Mouse (Mus musculus) cerebellum, adult 18-20 months (tissue): ENCODE measurements around the gene Tifab.

Experiments
- DNase-seq, 2 experiments: peaks; one replicate each; pipeline ENCODE4 v3.0.0; 2021

Gene Tifab

DNA sequence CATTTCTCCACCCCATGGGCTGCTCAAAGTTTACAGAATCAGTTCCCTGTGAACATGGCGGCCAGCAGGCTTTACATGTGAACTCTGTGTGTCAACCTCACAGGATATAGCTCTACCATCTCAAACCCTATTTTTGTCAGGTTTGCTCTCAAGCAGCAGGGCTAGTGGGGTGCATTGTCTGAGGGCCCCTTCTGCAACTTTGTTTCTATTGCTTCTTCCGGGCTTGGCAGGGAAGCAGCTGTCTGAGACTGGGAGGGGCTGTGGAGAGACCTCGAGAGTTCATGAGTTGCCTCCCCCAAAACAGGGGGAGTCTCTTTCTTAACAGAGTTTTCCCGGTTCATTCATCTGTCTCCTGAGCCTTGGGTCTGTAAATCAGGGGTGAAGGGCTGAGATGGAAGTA, 2.8 kb downstream of the Tifab start:
- no peak for DNase-seq

DNA sequence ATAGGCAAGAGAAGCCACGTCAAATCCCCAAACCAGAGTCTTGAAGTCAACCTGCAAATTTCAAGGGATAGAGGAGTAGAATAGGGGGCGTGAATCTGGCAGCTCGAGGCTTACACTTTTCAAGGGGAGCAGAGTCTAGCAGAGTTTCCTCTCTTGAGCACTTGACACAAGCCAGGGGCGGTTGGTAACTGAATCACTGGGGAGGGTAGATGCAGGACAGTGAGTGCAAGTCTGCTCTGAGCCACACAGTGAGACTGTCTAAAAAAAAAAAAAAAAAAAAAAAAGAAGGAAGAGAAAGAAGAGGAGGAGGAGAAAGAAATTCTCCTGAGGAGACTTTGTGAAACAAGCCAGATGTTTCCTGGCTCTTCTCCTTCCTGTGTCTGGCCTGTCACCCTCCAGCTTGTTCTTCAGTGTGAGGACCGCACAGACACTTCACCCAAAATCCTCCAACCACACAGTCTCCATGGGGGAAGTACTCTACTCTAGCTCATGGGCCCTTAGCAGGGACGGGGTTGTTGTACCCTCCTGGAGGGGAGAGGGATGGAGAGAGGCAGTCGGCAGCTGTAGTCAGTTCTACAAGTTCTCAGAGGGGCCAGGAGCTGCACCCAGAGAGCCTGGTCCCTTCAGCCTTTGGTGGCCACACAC, 5.7 kb downstream of the Tifab start:
- no peak for DNase-seq

- DNase-seq = no peak
These were observed 6.6 kb downstream of the Tifab start for GRCm38 (mm10) chr13:56172106-56172505.

DNA sequence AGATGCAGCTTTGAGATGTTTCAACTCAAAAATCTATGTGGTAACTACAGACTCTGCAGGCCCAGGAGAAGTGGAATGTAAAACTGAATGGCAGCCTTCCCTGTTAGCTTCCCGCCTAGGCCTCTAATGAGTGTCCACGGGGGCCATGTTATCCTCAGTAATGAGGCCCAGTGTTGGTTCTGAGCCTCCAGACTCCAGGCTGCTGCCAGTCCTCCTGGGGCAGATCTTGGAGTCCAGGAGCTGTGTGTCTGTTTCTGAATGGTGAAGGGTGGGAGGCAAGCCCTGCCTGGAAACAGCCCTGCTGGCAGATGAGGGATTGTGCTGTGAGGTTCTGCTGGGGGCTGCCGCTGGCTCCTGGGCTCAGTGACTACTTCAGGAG, 10.3 kb downstream of the Tifab start:
- no peak for DNase-seq

DNA sequence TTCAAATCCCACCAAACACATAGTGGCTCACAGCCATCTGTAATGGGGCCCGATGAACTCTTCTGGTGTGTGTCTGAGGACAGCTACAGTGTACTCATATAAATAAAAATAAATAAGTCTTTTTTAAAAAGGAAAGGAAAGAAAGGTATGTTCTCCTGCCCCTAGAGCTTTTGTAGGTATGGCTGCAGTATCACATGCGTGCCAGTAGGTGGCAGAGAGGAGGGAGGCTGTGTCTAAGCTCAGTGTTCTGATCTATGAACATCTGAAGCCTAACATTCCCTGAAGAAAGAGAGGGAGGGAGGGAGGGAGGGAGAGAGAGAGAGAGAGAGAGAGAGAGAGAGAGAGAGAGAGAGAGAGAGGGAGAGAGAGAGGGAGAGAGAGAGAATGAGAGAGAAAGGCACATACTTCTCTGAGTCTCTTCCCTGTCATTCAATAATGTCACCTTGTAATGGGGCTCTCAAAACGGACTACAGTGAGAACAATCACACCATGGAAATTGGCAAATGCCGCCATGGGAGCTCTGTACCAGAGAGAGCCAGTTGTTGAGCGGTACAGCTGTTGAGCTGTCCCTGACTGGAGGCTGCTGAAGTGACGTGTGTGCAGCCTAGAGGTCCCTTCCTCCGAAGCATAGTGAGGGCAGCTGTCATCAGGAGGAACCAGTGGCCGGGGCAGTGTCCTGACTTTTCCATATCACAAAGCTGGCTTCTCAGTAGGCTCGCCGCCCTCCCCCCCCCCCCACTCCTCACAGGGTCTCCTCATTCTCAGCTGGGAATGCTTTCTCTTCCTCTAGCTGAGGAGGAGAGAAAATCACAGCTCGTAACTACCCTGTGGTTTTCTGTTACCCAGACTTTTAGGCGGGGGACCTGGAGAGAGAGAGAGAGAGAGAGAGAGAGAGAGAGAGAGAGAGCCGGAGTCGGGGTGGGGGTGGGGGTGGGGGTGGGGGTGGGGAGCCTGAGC, 11.0 kb downstream of the Tifab start:
- peak; percentile 14 to 21 for DNase-seq

DNA sequence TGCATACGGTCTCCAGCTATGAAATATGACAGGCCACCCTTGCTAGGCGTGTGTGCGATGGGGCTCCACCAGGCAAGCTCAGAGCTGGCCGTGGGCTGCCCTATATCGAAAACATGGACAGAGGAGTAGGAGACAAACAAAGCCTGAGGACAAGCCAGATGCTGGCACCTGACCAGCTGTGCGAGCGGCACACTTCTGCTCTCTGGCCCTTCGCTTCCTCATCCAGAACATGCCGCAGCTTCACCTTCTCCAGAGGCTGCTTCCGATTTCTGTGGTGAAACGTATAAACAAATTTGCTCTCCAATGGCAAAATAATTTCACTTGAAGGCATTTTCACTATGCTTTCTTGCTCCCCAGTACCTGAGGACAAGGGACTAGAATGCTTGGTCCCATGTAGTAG, 13.1 kb downstream of the Tifab start:
- DNase-seq = no peak

GRCm38 (mm10) chr13:56164372-56164771, 14.3 kb downstream of the Tifab start:
- DNase-seq = no peak

- DNase-seq = no peak
These were observed 14.9 kb downstream of the Tifab start for GRCm38 (mm10) chr13:56163751-56164150.

DNA sequence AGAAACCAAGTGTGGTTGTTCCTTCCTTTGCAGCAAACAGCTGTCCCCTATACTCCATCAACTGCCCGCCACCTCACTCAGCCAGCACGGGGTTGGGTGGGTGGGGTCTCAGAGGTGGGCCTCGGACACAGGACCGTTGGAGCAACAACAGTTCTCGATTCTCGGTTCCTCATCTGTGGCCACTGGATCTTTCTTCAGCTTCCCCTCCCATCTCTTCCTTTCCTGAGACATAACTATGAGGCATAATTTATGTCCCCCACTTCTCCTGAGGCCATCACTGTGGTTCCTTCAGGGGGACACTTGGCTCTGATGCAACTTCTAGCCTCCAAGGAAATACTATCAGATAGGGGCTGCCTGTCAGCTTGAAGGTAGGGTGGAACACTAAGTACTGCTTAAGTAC, 15.8 kb downstream of the Tifab start:
- DNase-seq = no peak

DNA sequence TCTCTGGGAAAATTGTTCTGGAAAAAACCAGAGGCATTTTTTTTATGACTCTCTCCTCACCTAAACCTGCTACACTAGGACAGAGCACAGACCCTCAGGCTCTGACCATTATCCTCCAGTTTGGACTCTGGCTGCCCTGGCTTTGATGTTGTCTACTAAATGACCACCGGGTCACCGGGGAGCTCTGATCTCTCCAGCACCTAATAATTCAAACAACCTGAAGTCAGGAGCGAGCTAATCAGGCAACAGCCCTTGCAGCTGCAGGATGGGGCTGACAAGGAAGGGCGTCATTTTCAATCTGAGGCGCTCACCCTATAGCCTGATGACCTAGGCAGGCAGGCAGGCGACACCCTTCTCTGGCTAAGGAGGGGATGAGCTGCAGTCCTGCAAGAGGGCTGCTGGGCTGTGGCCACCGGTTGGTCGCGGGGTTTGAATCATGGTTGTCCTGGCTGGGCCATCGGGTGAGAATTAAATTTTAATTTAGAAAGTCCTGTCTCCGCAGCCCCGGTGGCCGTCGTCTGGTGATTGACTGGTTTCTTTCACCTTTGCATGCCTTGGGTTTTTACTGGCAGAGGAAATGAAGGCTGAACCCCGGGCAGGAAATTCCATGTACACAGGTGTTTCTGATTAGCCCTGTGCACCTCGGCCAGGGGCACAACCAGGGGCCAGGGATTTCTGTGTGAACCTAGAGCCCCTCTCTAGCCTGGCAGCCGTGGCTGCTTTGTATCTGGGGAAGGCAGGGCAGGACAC, 18.9 kb downstream of the Tifab start:
- DNase-seq = no peak

- no peak for DNase-seq
These were observed 19.6 kb downstream of the Tifab start for GRCm38 (mm10) chr13:56159016-56159601.

DNA sequence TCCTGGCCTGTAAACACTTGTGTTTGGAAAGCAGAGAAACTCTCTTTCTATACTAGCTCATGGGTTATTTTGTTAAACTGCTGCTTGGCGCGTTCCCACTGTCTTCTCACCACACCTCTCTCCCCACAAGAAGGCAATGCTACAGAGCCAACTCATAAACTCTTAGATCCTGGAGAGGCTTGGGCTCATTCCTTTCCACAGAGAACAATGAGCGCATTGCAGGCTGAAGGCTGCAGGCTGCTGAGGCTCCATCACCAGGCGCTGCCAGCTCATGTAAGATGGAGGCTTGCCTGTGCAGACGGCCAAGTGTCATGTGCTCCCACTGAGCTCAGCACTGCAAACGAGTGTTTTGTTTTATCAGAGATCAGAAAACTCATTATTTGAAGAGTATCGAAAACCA, 23.0 kb downstream of the Tifab start:
- no peak for DNase-seq

DNA sequence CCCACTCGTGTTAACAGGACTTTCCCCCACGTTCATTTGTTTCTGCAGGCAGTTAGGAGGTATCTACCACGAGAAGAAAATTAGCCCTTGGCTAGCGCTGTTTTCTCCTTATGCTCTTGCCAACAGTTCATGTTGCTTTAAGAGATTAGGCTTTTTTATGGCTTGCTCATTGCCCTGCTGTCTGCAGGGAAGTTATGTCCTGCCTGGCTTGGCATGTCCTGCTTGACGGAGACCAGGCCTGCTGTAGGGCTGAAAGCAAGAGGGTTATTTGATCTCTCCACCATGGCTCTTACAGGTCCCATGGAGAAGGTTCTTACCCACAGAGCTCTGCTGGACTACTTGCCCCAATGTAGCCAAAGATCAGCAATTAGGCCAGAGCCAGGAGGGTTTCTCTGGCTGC, 23.6 kb downstream of the Tifab start:
- no peak for DNase-seq

DNA sequence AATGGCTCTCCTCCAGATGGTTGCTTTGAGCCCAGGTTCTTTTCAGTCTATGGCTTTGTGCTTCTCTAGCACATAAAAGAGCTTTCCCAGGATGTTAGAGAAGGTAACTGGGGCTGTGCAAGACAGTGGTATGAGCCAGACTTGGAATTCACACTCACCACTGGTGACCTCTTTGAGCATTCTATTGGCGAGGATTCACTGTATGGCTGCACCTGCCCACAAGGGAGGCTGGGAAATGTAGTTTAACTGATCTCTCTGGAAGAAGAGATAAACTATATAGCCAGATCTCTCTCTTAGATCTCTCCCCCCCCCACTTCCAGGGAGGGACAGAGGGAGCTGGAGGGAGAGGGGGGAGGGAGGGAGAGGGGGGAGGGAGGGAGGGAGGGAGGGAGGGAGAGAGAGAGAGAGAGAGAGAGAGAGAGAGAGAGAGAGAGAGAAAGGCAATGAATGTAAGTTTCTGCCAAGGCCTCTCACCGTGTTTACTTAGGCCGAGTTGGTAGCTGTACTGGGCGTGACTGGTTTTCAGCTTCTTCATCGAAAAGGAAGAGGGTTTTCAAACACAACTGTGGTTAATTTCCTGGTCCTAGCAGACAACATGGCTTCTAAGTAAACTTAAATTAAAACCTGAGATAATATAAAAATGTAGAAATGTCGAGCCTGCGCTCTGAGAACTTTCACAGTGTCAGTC, 25.8 kb downstream of the Tifab start:
- no peak for DNase-seq

DNA sequence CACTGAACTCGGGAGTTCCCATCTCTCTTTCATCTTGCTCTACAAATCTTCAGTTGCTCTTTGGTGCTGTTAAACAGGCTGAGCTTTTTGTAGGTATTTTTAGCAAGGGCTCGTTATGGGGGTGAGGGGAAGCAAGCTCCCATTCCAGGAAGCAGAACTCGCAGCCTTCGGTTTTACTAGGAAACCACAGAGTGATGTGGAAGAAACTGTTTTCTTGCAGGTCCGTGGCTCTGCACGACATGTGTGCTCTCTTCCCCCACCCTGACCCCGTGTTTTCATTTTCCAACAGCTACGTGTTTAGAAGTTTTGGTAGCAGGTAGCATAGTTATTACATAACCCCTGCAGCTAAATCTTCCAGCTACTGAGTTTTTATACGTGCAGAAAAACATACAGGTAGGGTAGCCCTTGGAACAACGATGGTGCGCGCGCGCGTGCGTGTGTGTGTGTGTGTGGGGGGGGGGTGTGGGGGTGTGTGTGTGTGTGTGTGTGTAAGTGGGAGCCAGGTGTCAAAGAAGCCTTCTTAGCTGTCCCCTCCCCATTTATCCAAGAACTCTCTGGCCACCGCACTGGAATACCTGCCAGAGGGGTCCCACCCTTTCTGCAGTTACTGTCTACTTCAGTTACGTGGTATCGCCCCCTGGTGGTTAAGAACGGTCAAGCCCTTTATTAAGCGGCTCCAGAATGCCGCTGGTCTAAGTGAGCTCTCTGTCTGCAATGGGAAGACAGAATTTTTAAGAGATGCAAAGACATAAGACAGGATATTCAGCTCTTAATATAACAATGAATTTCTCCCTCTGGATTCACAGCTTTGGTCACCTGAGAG, 27.1 kb downstream of the Tifab start:
- DNase-seq = peak; percentile 36 to 52

GRCm38 (mm10) chr13:56145523-56145922, 33.2 kb downstream of the Tifab start:
- no peak for DNase-seq

- no peak for DNase-seq
These were observed 34.7 kb downstream of the Tifab start for GRCm38 (mm10) chr13:56144021-56144420.

DNA sequence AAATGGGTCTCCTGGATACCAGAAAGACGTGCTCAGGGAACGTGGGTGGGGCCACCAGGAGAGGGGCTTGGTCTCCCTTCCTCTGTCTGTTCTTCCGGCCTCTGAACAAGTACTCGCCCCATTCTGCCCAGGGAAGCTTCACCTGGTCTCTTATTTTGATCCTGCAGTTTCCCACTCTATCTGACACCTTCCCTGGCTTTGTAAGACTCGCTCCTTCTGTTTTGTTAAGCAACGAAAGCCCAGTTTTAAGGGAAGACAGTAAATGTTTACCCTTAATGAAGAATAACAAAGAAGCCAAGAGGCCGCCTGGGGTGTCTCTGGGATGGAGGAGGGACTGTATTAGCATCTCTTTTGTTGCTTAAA, 35.6 kb downstream of the Tifab start:
- no peak for DNase-seq

- no peak for DNase-seq
These were observed 36.1 kb downstream of the Tifab start for GRCm38 (mm10) chr13:56142382-56143150.

DNA sequence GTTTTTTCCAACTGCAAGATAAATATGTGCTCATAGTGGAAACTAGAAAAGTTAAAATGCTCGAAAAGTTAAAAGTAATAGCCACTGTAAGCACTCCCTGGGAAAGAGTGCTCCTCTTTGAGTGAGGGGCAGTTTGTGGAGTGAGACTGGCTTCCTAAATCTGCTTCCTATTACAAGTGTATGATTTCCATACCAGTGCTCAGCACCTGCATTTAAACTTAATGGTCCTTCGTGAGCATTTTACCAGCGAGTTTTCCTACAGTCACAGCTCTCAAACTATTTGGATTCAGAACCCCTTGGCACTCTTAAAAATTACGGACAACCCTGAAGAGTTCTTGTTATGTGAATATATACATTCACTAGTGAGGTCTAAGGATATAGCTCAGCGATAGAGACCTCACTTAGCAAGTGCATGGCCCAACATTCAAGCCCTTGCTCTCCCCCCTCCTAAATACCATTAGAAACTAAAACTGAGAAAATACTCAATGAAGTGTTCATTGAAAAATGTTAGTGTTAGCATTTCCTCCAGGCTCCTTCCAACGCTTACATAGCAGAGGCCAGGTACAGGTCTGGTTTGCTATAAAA, 39.4 kb downstream of the Tifab start:
- no peak for DNase-seq

- DNase-seq = no peak
These were observed 42.5 kb downstream of the Tifab start, which contains the start of gene H2afy for GRCm38 (mm10) chr13:56136200-56136599. TSS of gene H2afy (minus strand) at chr13:56136361.
